Mouse (Mus musculus): ENCODE measurements around the gene Lrrc45.

DNA sequence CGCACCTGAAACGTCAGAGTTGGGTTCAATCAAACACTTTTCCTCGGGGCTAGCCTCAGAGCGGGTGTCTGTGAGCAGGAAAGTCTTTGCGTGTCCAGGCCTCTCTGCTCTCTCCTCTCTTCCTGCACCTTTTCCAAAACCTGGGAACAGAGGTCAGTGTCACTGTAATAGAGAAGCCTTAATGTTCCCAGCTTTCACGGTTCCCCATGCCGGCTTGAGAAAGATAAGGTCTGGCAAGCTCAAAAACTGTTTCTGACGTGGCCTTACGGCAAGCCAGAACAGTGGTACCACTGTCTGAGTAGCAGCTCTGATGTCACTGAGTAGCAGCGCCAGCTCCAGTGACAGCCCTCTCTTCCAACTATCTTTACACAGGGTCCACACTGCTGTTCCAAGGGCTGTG, 821 bp downstream of the Lrrc45 start:
- TF ChIP-seq CTCF (IDR thresholded peaks at IDR 0.05 in 2 of 3, conservative IDR thresholded peaks at IDR 0.05 in 1 of 3; ENCODE audit: control insufficient read depth in 1 of 3, insufficient read depth in 1 of 3, low read depth in 2 of 3, low read length in 3 of 3, poor library complexity in 1 of 3, severe bottlenecking in 1 of 3) (no peak), POLR2AphosphoS2 (IDR thresholded peaks at IDR 0.05; ENCODE audit: low read length) (no peak), POLR2A (IDR thresholded peaks at IDR 0.05; ENCODE audit: control insufficient read depth in 1 of 2, insufficient read depth in 1 of 2, low read depth in 1 of 2, low read length in 2 of 2, poor library complexity in 1 of 2) (no peak; a peak in 1 of 4 replicates), ELF1 (IDR thresholded peaks at IDR 0.05; ENCODE audit: low read depth, low read length) (no peak), NELFE (IDR thresholded peaks at IDR 0.05; ENCODE audit: low read depth, low read length) (no peak; the same call in 1 of the 2 replicates), POLR2AphosphoS5 (IDR thresholded peaks at IDR 0.05; ENCODE audit: borderline replicate concordance, low read depth, low read length) (no peak), EP300 (IDR thresholded peaks at IDR 0.05; ENCODE audit: low read depth in 1 of 2, low read length in 2 of 2) (peak in 1 of 2 experiments; percentile 39; a peak in 1 of 4 replicates), SMC3 (IDR thresholded peaks at IDR 0.05; ENCODE audit: low read depth, low read length) (no peak), UBTF (IDR thresholded peaks at IDR 0.05; ENCODE audit: borderline replicate concordance, insufficient read depth, low read depth, low read length) (no peak), GABPA (IDR thresholded peaks at IDR 0.05; ENCODE audit: low read depth, low read length) (no peak), USF1 (IDR thresholded peaks at IDR 0.05; ENCODE audit: low read depth, low read length) (no peak)

All from MEL (cell line).